Mouse (Mus musculus) myocyte (in vitro differentiated cells): ENCODE measurements at regions not wholly inside any gene's neighbourhood (a gene's known extent, or its start where the extent isn't known, plus 50 kb on each side); places are given as distances from the start of the nearest gene placed in this dataset.

Experiments used
- H3K27me3 ChIP-seq: one replicate; pipeline ENCODE4 v1.6.1; 2011; ENCODE audit not compliant: control insufficient read depth, insufficient read depth, insufficient read length
- H3K36me3 ChIP-seq: one replicate; pipeline ENCODE4 v1.6.1; 2011; ENCODE audit not compliant: control insufficient read depth, insufficient read depth
- H3K4me2 ChIP-seq: one replicate; pipeline ENCODE4 v1.6.1; 2011; ENCODE audit warnings: low read depth, control low read depth
- H3K4me3 ChIP-seq: one replicate; pipeline ENCODE4 v1.5.1; 2011; ENCODE audit warnings: mild to moderate bottlenecking, control low read depth, moderate library complexity
- H3K79me2 ChIP-seq: one replicate; pipeline ENCODE4 v1.6.1; 2011; ENCODE audit not compliant: control insufficient read depth, insufficient read depth
- H3ac ChIP-seq: one replicate; pipeline ENCODE4 v1.6.1; 2011; ENCODE audit not compliant: control insufficient read depth, insufficient read length
- CEBPB ChIP-seq: IDR thresholded peaks from 2 replicates; pipeline ENCODE4 v1.6.1; 2011; ENCODE audit warnings: mild to moderate bottlenecking, moderate library complexity; ENCODE audit not compliant: poor library complexity, insufficient read depth, severe bottlenecking
- E2F4 ChIP-seq: IDR thresholded peaks from one replicate; pipeline ENCODE4 v1.6.1; 2011; ENCODE audit warnings: mild to moderate bottlenecking, control low read depth, moderate library complexity; ENCODE audit not compliant: insufficient read depth
- MAX ChIP-seq: IDR thresholded peaks from one replicate; pipeline ENCODE4 v1.6.1; 2011; ENCODE audit warnings: low read depth, mild to moderate bottlenecking, control low read depth
- MYOD1 ChIP-seq, 3 experiments: IDR thresholded peaks; one replicate each; pipeline ENCODE4 v1.6.1; 2011; ENCODE audit warnings: control low read depth in 2 of 3, low read depth in 2 of 3, mild to moderate bottlenecking in 2 of 3, moderate library complexity in 1 of 3; ENCODE audit not compliant: insufficient read length in 2 of 3, control insufficient read depth in 1 of 3
- MYOG ChIP-seq, 3 experiments: IDR thresholded peaks; one replicate each; pipeline ENCODE4 v1.6.1; 2011; ENCODE audit warnings: control low read depth in 2 of 3, low read depth in 2 of 3, mild to moderate bottlenecking in 2 of 3; ENCODE audit not compliant: insufficient read length in 2 of 3, control insufficient read depth in 1 of 3, insufficient read depth in 1 of 3
- POLR2A ChIP-seq: IDR thresholded peaks from one replicate; pipeline ENCODE4 v1.6.1; 2011; ENCODE audit warnings: low read depth, mild to moderate bottlenecking, control low read depth, moderate library complexity; ENCODE audit not compliant: insufficient read length
- POLR2AphosphoS2 ChIP-seq: IDR thresholded peaks from one replicate; pipeline ENCODE4 v1.6.1; 2011; ENCODE audit warnings: low read depth, control low read depth; ENCODE audit not compliant: insufficient read length
- REST ChIP-seq: IDR thresholded peaks from one replicate; pipeline ENCODE4 v1.6.1; 2011; ENCODE audit warnings: mild to moderate bottlenecking, control low read depth, moderate library complexity; ENCODE audit not compliant: insufficient read depth, insufficient read length
- SRF ChIP-seq: IDR thresholded peaks from one replicate; pipeline ENCODE4 v1.6.1; 2011; ENCODE audit warnings: low read depth; ENCODE audit not compliant: control insufficient read depth, insufficient read length
- TCF12 ChIP-seq: IDR thresholded peaks from one replicate; pipeline ENCODE4 v1.6.1; 2011; ENCODE audit warnings: mild to moderate bottlenecking, control low read depth; ENCODE audit not compliant: poor library complexity, insufficient read depth, severe bottlenecking
- TCF3 ChIP-seq: IDR thresholded peaks from one replicate; pipeline ENCODE4 v1.6.1; 2011; ENCODE audit warnings: low read depth, control low read depth; ENCODE audit not compliant: insufficient read length
- USF1 ChIP-seq: IDR thresholded peaks from one replicate; pipeline ENCODE4 v1.6.1; 2011; ENCODE audit warnings: low read depth, mild to moderate bottlenecking, control low read depth, moderate library complexity

DNA sequence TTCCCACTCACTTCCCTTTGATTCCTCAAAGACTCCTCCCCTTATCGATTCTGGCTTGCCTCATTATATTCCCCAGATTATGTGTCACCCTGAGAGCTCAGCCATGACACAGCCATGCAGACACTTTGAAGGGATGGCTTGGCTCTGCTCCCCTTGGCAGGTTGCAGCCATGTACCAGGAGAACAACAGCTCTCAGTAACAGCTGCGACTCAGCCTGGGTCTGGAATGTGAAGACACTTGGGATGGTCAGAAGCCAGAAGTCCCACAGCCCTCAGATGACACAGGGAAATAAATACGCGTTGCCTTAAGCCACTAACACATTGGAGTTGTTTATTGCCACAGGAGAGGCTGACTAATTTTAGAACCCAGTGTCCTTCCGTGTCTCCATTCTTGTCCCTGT, 234.4 kb downstream of the Map2k6 start:
- H3K36me3 ChIP-seq, result no peaks in the 10 kb centered on the region
- H3K79me2 ChIP-seq, result no peaks in the 10 kb centered on the region
- TF ChIP-seq TCF3 (peak; percentile 19), MYOD1 (IDR thresholded peaks at IDR 0.05; ENCODE audit: control insufficient read depth in 1 of 3, insufficient read length in 2 of 3, low read depth in 2 of 3) (peak; percentile 79 to 94 (median 80)), MYOG (IDR thresholded peaks at IDR 0.05; ENCODE audit: control insufficient read depth in 1 of 3, insufficient read depth in 1 of 3, insufficient read length in 2 of 3, low read depth in 2 of 3) (peak; percentile 75 to 98 (median 93)), TCF12 (peak; percentile 77), SRF (no peak)
- H3K4me2 ChIP-seq, result peak overlapping the region; percentile 45
- H3K27me3 ChIP-seq, result no peaks in the 10 kb centered on the region
- no peak overlapping the region for H3ac ChIP-seq
- H3K4me3 ChIP-seq, result no peak overlapping the region

DNA sequence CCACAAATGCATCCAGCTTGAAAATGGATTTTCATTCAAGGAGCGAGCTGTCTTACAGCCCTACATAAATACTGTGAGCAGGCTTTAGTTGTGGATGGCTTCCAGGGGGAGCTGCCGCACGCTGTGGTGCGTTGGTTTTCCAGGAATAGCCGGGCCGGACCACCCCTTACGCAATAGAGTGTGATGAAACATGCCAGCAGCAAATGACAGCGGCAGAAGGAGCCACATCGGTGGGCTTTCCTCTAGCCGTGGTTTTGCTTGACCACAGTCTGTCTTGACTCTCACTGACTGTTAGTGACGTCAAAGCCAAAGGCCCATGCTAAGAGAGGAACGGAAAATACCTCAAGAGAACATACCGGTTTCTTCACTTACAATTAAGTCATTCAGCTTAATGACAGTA, 243.6 kb downstream of the Map2k6 start:
- H3K4me2 ChIP-seq, result peak overlapping the region; percentile 8
- H3K4me3 ChIP-seq, result no peak overlapping the region
- H3K36me3 ChIP-seq, result no peaks in the 10 kb centered on the region
- TF ChIP-seq CEBPB (peak; percentile 50; the same call in 1 of the 2 replicates), TCF12 (no peak), MYOD1 (IDR thresholded peaks at IDR 0.05; ENCODE audit: control insufficient read depth in 1 of 3, insufficient read length in 2 of 3, low read depth in 2 of 3) (peak in 1 of 3 experiments; percentile 54)
- no peaks in the 10 kb centered on the region for H3K27me3 ChIP-seq
- no peaks in the 10 kb centered on the region for H3K79me2 ChIP-seq
- no peak overlapping the region for H3ac ChIP-seq

DNA sequence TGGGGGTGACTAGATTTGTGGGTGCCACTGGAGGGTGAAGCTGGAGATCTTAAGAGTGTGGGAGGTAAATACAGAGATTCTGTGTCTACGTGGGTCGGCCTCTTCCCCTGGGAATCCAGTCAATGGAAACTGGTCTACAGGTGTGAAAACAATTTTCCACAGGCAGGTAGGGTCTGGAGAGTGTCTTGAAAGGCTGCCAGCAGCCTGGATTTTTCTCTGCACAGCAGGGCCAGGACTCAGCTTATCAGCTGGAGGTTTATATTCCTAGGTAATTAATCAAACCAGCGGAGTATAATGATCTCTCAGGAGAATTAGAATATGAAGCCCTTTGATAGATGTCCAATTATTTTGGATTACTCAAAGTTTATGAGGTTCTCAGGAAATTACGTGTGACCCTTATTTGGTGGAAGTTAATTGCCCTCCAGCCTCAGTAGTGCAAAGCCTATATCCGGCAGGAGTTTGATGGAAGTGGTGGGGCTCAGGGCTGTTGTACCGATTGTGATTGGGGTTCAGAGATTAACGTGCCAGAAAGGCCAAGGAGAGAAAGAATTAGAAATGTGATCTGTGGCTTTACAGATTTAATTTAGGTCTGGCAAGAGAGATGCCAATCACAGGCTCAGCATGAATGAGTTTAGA, 250.8 kb downstream of the Map2k6 start:
- H3K79me2 ChIP-seq, result no peaks in the 10 kb centered on the region
- H3ac ChIP-seq, result no peak overlapping the region
- TF ChIP-seq TCF3 (no peak), TCF12 (no peak)
- H3K36me3 ChIP-seq, result no peaks in the 10 kb centered on the region
- no peak overlapping the region for H3K4me3 ChIP-seq
- H3K27me3 ChIP-seq, result no peaks in the 10 kb centered on the region
- no peak overlapping the region for H3K4me2 ChIP-seq

DNA sequence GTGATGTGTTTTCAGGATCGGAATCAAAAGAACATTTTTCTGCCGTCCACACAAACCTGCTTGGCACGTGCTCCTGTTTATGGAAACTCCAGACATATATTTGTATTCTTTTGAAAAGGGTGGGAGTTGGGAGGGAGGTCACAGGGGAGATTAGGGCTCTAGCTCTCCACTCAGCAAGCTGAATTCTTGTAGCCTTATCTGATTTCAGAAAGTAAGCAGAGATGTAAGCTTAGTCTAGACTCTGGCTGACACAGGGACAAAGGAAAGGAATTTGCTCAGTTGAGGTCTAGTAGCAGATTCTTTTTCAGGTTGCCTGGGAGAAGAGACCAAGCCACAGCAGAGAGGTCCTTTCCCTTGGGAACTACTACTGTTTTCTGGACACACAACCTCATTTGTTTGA, 253.1 kb downstream of the Map2k6 start:
- Histone ChIP-seq H3K4me2 (no peak overlapping the region), H3K36me3 (no peaks in the 10 kb centered on the region), H3ac (no peak overlapping the region), H3K27me3 (no peaks in the 10 kb centered on the region), H3K79me2 (no peaks in the 10 kb centered on the region), H3K4me3 (no peak overlapping the region)
- TF ChIP-seq USF1, result no peak
- no peak for TF ChIP-seq E2F4
- no peak for TF ChIP-seq TCF3
- no peak for TF ChIP-seq TCF12
- TF ChIP-seq SRF, result no peak
- no peak for TF ChIP-seq POLR2A
- no peak for TF ChIP-seq MAX
- no peak for TF ChIP-seq MYOD1 (IDR thresholded peaks at IDR 0.05; ENCODE audit: control insufficient read depth in 1 of 3, insufficient read length in 2 of 3, low read depth in 2 of 3)
- TF ChIP-seq MYOG (IDR thresholded peaks at IDR 0.05; ENCODE audit: control insufficient read depth in 1 of 3, insufficient read depth in 1 of 3, insufficient read length in 2 of 3, low read depth in 2 of 3), result no peak
- no peak for TF ChIP-seq POLR2AphosphoS2

DNA sequence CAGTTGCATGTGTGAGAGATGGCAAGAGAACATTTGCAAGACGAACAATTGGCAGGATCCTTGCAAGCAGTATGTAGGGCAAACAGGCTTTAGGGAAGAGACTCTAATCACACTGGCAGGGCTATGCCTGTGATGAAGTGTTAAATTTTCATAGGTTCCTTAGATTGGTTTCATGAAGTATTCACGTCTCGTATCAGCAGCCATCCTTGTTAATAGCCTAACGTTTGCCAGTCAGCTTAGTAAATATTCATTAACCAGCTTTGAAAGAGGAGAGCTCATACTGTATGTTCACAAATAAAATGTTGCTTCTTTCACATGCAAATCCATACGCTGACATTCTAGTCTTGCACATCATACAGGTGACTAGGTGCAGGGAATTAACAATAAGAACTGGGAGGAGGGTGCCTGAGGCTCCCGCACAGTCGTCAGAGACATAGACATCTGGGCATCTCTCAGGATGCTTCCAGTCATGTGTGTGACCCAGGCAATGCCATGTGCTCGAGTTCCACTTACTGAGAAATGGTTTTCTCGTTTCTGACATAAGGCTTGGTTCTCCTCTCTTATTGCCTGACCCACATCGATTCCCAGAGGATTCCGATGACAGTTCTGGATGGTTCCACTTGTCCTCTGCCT, 257.7 kb downstream of the Map2k6 start:
- Histone ChIP-seq H3K4me3 (no peak overlapping the region), H3K36me3 (no peaks in the 10 kb centered on the region), H3K27me3 (no peaks in the 10 kb centered on the region), H3K79me2 (no peaks in the 10 kb centered on the region), H3ac (no peak overlapping the region), H3K4me2 (no peak overlapping the region)
- no peak for TF ChIP-seq TCF12
- no peak for TF ChIP-seq E2F4
- no peak for TF ChIP-seq MYOG (IDR thresholded peaks at IDR 0.05; ENCODE audit: control insufficient read depth in 1 of 3, insufficient read depth in 1 of 3, insufficient read length in 2 of 3, low read depth in 2 of 3)
- no peak for TF ChIP-seq POLR2A
- TF ChIP-seq TCF3, result no peak
- no peak for TF ChIP-seq USF1
- TF ChIP-seq MYOD1 (IDR thresholded peaks at IDR 0.05; ENCODE audit: control insufficient read depth in 1 of 3, insufficient read length in 2 of 3, low read depth in 2 of 3), result no peak
- TF ChIP-seq REST, result no peak
- no peak for TF ChIP-seq CEBPB
- no peak for TF ChIP-seq POLR2AphosphoS2
- no peak for TF ChIP-seq MAX
- TF ChIP-seq SRF, result no peak
